ENCODE assay signal across 8 mouse cellular contexts in genomic region chr15:98180567-98181131, GRCm38 (mm10). TPM values are rescaled to one million over a fixed set of nuclear protein-coding genes. Genes with fewer than 3 reads are reported as not detected.
DNase-seq lines count a peak whose midpoint lies in the region; ATAC-seq lines count a peak whose summit lies in the region.

No protein-coding gene starts in this region.

- WGBS in kidney, embryonic 14.5 days, result 6% methylated on average over 26 of the region's 26 CpGs
- WGBS in hindbrain, embryonic 10.5 days, result 5% methylated on average over 26 of the region's 26 CpGs
- 4% methylated on average over 26 of the region's 26 CpGs for WGBS in midbrain, embryonic 12.5 days

- ATAC-seq in kidney, embryonic 14.5 days (ENCODE audit: low FRiP score, low TSS enrichment), result 0 out of 2 replicates have a peak, but pooled peaks have one; percentile 2
- ATAC-seq in midbrain, embryonic 12.5 days (ENCODE audit: low FRiP score, low read depth), result no peak
- no peak for ATAC-seq in erythroid progenitor cell, adult 5-6 weeks (replicated peaks; ENCODE audit: low FRiP score, poor library complexity, severe bottlenecking)

- peak overlapping the region; percentile 66; the same call in 1 of the 2 replicates for H3K27ac ChIP-seq in kidney, embryonic 14.5 days (ENCODE audit: low read depth, low read length)
- H3K27ac ChIP-seq in brown adipose tissue, adult 24 weeks (replicated peaks; ENCODE audit: low read depth, low read length), result peak overlapping the region; percentile 65
- peak overlapping the region; percentile 81 for H3K27ac ChIP-seq in hindbrain, embryonic 10.5 days
- peak overlapping the region; percentile 73 for H3K27ac ChIP-seq in midbrain, embryonic 12.5 days (replicated peaks)

- H3K9ac ChIP-seq in kidney, embryonic 14.5 days (ENCODE audit: low read depth, low read length), result peak overlapping the region; percentile 42
- peak overlapping the region; percentile 59 for H3K9ac ChIP-seq in midbrain, embryonic 12.5 days (replicated peaks)

- no peaks in the 10 kb centered on the region for H3K36me3 ChIP-seq in kidney, embryonic 14.5 days (ENCODE audit: control insufficient read depth, insufficient read depth, low read length)
- no peaks in the 10 kb centered on the region for H3K36me3 ChIP-seq in hindbrain, embryonic 10.5 days
- no peaks in the 10 kb centered on the region for H3K36me3 ChIP-seq in midbrain, embryonic 12.5 days

- no peaks in the 10 kb centered on the region for H3K9me3 ChIP-seq in kidney, embryonic 14.5 days (ENCODE audit: control insufficient read depth, low read length)
- no peaks in the 10 kb centered on the region for H3K9me3 ChIP-seq in hindbrain, embryonic 10.5 days
- no peaks in the 10 kb centered on the region for H3K9me3 ChIP-seq in midbrain, embryonic 12.5 days

- H3K4me1 ChIP-seq in kidney, embryonic 14.5 days (ENCODE audit: control insufficient read depth, insufficient read depth, low read length), result peaks cover 9% of the 10 kb centered on the region; the same call in 1 of the 2 replicates
- no peaks in the 10 kb centered on the region for H3K4me1 ChIP-seq in brown adipose tissue, adult 24 weeks (ENCODE audit: control insufficient read depth, insufficient read depth, insufficient read length, low read length)
- H3K4me1 ChIP-seq in hindbrain, embryonic 10.5 days (replicated peaks), result peaks cover 13% of the 10 kb centered on the region
- H3K4me1 ChIP-seq in midbrain, embryonic 12.5 days, result 0 out of 2 replicates have a peak, but pooled peaks cover 5% of the 10 kb centered on the region

- no peaks in the 10 kb centered on the region for H3K27me3 ChIP-seq in kidney, embryonic 14.5 days (ENCODE audit: control insufficient read depth, insufficient read depth, low read length)
- peaks cover 34% of the 10 kb centered on the region for H3K27me3 ChIP-seq in hindbrain, embryonic 10.5 days (ENCODE audit: insufficient read depth, poor library complexity, severe bottlenecking)
- H3K27me3 ChIP-seq in midbrain, embryonic 12.5 days, result peaks cover 17% of the 10 kb centered on the region

- H3K4me3 ChIP-seq in kidney, embryonic 14.5 days (ENCODE audit: low read length), result peak overlapping the region; percentile 47
- peak overlapping the region; percentile 62 for H3K4me3 ChIP-seq in brown adipose tissue, adult 24 weeks (ENCODE audit: insufficient read depth, low read depth, low read length)
- peak overlapping the region; percentile 59 for H3K4me3 ChIP-seq in hindbrain, embryonic 10.5 days
- H3K4me3 ChIP-seq in midbrain, embryonic 12.5 days, result peak overlapping the region; percentile 52

- DNase-seq in kidney, adult 9 months, result no peak
- DNase-seq in hindbrain, embryonic 10.5 days (ENCODE audit: low spot score), result no peak
- no peak for DNase-seq in adrenal gland, adult 18-20 months (ENCODE audit: low spot score in 2 of 2)
- DNase-seq in lung, postnatal 4 days, result no peak

- H3K4me2 ChIP-seq in kidney, embryonic 14.5 days (replicated peaks; ENCODE audit: low read depth, low read length), result peak overlapping the region; percentile 73
- H3K4me2 ChIP-seq in midbrain, embryonic 12.5 days (replicated peaks), result peak overlapping the region; percentile 79

RNA-seq across cellular contexts. Expression of gene Ccdc184, which starts 13.7 kb away (rescaled TPM):
- polyA plus RNA-seq in kidney, embryonic 14.5 days (2014; fragmentation: Nextera tagmentation; extraction: Ambion mirVana), result 0.99 and 1.2 TPM in 2 replicates
- not detected in 2 replicates for polyA plus RNA-seq in brown adipose tissue, adult 24 weeks (2012; ENCODE audit: insufficient read depth, insufficient read length, missing spikeins)
- 5.9 and 12.2 TPM in 2 replicates for polyA plus RNA-seq in hindbrain, embryonic 10.5 days (2016; fragmentation: Nextera tagmentation; extraction: Ambion mirVana)
- polyA plus RNA-seq in midbrain, embryonic 12.5 days (2016; fragmentation: Nextera tagmentation; extraction: Ambion mirVana), result 23.3 and 23.4 TPM in 2 replicates
- 1 to 10 TPM in 1 of 2 experiments, under 1 TPM in 1; 0.83 to 1.1 TPM for total RNA-seq in adrenal gland, adult 18-20 months (2021)
- not detected in 2 replicates for total RNA-seq in erythroid progenitor cell, adult 5-6 weeks (2015; ENCODE audit: low replicate concordance)
- not detected in 2 replicates for total RNA-seq in erythroid progenitor cell, adult 5-6 weeks (2017; ENCODE audit: low replicate concordance)

RNA-seq across cellular contexts. Expression of gene Olfr288, which starts 14.7 kb away (rescaled TPM):
- polyA plus RNA-seq in kidney, embryonic 14.5 days (2014; fragmentation: Nextera tagmentation; extraction: Ambion mirVana), result not detected in 2 replicates
- not detected in 2 replicates for polyA plus RNA-seq in brown adipose tissue, adult 24 weeks (2012; ENCODE audit: insufficient read depth, insufficient read length, missing spikeins)
- not detected in 2 replicates for polyA plus RNA-seq in hindbrain, embryonic 10.5 days (2016; fragmentation: Nextera tagmentation; extraction: Ambion mirVana)
- not detected in 2 replicates for polyA plus RNA-seq in midbrain, embryonic 12.5 days (2016; fragmentation: Nextera tagmentation; extraction: Ambion mirVana)
- total RNA-seq in adrenal gland, adult 18-20 months (2021), result not detected
- total RNA-seq in erythroid progenitor cell, adult 5-6 weeks (2015; ENCODE audit: low replicate concordance), result not detected in 2 replicates
- total RNA-seq in erythroid progenitor cell, adult 5-6 weeks (2017; ENCODE audit: low replicate concordance), result not detected in 2 replicates

RNA-seq across cellular contexts. Expression of gene Asb8, which starts 15.2 kb away (rescaled TPM):
- polyA plus RNA-seq in kidney, embryonic 14.5 days (2014; fragmentation: Nextera tagmentation; extraction: Ambion mirVana), result 40.6 and 52.6 TPM in 2 replicates
- 31.3 and 32.9 TPM in 2 replicates for polyA plus RNA-seq in brown adipose tissue, adult 24 weeks (2012; ENCODE audit: insufficient read depth, insufficient read length, missing spikeins)
- polyA plus RNA-seq in hindbrain, embryonic 10.5 days (2016; fragmentation: Nextera tagmentation; extraction: Ambion mirVana), result 39.4 and 48.8 TPM in 2 replicates
- 42.5 and 45.0 TPM in 2 replicates for polyA plus RNA-seq in midbrain, embryonic 12.5 days (2016; fragmentation: Nextera tagmentation; extraction: Ambion mirVana)
- total RNA-seq in adrenal gland, adult 18-20 months (2021), result 10 to 100 TPM; 38.1 to 41.2 TPM
- 8.8 and 28.8 TPM in 2 replicates for total RNA-seq in erythroid progenitor cell, adult 5-6 weeks (2015; ENCODE audit: low replicate concordance)
- 4.2 and 8.1 TPM in 2 replicates for total RNA-seq in erythroid progenitor cell, adult 5-6 weeks (2017; ENCODE audit: low replicate concordance)

RNA-seq across cellular contexts. Expression of gene Gm44579, which starts 40.1 kb away (rescaled TPM):
- not detected in 2 replicates for polyA plus RNA-seq in kidney, embryonic 14.5 days (2014; fragmentation: Nextera tagmentation; extraction: Ambion mirVana)
- polyA plus RNA-seq in brown adipose tissue, adult 24 weeks (2012; ENCODE audit: insufficient read depth, insufficient read length, missing spikeins), result not detected in 2 replicates
- polyA plus RNA-seq in hindbrain, embryonic 10.5 days (2016; fragmentation: Nextera tagmentation; extraction: Ambion mirVana), result not detected in 2 replicates
- not detected in 2 replicates for polyA plus RNA-seq in midbrain, embryonic 12.5 days (2016; fragmentation: Nextera tagmentation; extraction: Ambion mirVana)
- not detected for total RNA-seq in adrenal gland, adult 18-20 months (2021)
- total RNA-seq in erythroid progenitor cell, adult 5-6 weeks (2015; ENCODE audit: low replicate concordance), result not detected in 2 replicates
- total RNA-seq in erythroid progenitor cell, adult 5-6 weeks (2017; ENCODE audit: low replicate concordance), result not detected in 2 replicates

RNA-seq across cellular contexts. Expression of gene Olfr287, which starts 40.2 kb away (rescaled TPM):
- not detected in 2 replicates for polyA plus RNA-seq in kidney, embryonic 14.5 days (2014; fragmentation: Nextera tagmentation; extraction: Ambion mirVana)
- polyA plus RNA-seq in brown adipose tissue, adult 24 weeks (2012; ENCODE audit: insufficient read depth, insufficient read length, missing spikeins), result not detected in 2 replicates
- not detected in 2 replicates for polyA plus RNA-seq in hindbrain, embryonic 10.5 days (2016; fragmentation: Nextera tagmentation; extraction: Ambion mirVana)
- polyA plus RNA-seq in midbrain, embryonic 12.5 days (2016; fragmentation: Nextera tagmentation; extraction: Ambion mirVana), result not detected in 2 replicates
- total RNA-seq in adrenal gland, adult 18-20 months (2021), result not detected
- not detected in 2 replicates for total RNA-seq in erythroid progenitor cell, adult 5-6 weeks (2015; ENCODE audit: low replicate concordance)
- total RNA-seq in erythroid progenitor cell, adult 5-6 weeks (2017; ENCODE audit: low replicate concordance), result not detected in 2 replicates
